Mouse (Mus musculus) limb, embryonic 15.5 days (tissue): ENCODE measurements at regions not wholly inside any gene's neighbourhood (a gene's known extent, or its start where the extent isn't known, plus 50 kb on each side); places are given as distances from the start of the nearest gene placed in this dataset.

Experiments
- ATAC-seq: fragments of 200-750 bp; cut with Nextera tagmentation; 2 replicates; pipeline ENCODE4 v1.8.0; 2017; ENCODE audit warnings: low read depth, moderate TSS enrichment; ENCODE audit not compliant: insufficient number of reproducible peaks, low FRiP score, low TSS enrichment
- H3K27ac ChIP-seq: fragments of 300-500 bp; sonication (generic); 2 replicates; pipeline ENCODE4 v1.5.1; 2015; ENCODE audit warnings: moderate library complexity, mild to moderate bottlenecking, inconsistent platforms
- H3K27me3 ChIP-seq: fragments of 300-500 bp; sonication (generic); 2 replicates; pipeline ENCODE4 v1.6.1; 2015; ENCODE audit warnings: inconsistent platforms
- H3K36me3 ChIP-seq: fragments of 300-500 bp; sonication (generic); 2 replicates; pipeline ENCODE4 v1.6.1; 2015; ENCODE audit warnings: inconsistent platforms
- H3K4me1 ChIP-seq: fragments of 300-500 bp; sonication (generic); 2 replicates; pipeline ENCODE4 v1.6.1; 2015; ENCODE audit warnings: inconsistent platforms
- H3K4me2 ChIP-seq: fragments of 300-500 bp; sonication (generic); 2 replicates; pipeline ENCODE4 v1.6.1; 2015; ENCODE audit warnings: mild to moderate bottlenecking, inconsistent platforms
- H3K4me3 ChIP-seq: fragments of 300-500 bp; sonication (generic); 2 replicates; pipeline ENCODE4 v1.5.1; 2015; ENCODE audit warnings: mild to moderate bottlenecking, inconsistent platforms
- H3K9ac ChIP-seq: fragments of 300-500 bp; sonication (generic); 2 replicates; pipeline ENCODE4 v1.6.1; 2015; ENCODE audit warnings: inconsistent platforms
- H3K9me3 ChIP-seq: fragments of 300-500 bp; sonication (generic); 2 replicates; pipeline ENCODE4 v1.6.1; 2016; ENCODE audit warnings: inconsistent platforms
- WGBS: fragments of 180-500 bp; shearing (Covaris S2); methylation state at CpG from one replicate; pipeline ENCODE4 v1.1.7; 2015; 5-methylcytosine and 5-hydroxymethylcytosine counted together

DNA sequence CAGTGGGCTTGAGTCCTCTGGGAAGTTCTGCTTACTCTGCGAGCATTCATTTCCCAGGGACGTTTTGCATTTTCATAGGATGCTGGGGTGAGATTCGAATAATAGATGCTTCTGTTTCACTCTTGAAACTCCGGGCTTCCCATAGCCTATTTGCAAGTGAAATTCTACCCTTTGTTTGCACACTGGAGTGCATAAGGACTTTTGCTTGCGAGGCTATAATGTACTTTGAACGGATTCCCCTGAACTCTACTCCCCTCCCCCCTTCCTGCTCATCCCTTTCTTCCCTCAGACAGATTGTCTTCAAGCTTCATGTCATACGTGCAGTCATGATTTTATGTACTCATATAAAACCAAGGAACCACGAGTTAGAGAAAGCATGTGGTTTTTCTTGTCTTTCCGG is 53.4 kb upstream of the Cnksr3 start:
- no peak for ATAC-seq
- no peak overlapping the region for H3K27ac ChIP-seq
- H3K9ac ChIP-seq, result no peak overlapping the region
- no peaks in the 10 kb centered on the region for H3K27me3 ChIP-seq
- H3K4me2 ChIP-seq, result no peak overlapping the region
- 54% methylated on average over 9 of the region's 9 CpGs for WGBS
- no peaks in the 10 kb centered on the region for H3K36me3 ChIP-seq
- no peaks in the 10 kb centered on the region for H3K9me3 ChIP-seq
- H3K4me1 ChIP-seq, result 0 out of 2 replicates have a peak, but pooled peaks cover 10% of the 10 kb centered on the region
- no peak overlapping the region for H3K4me3 ChIP-seq

- no peaks in the 10 kb centered on the region for H3K36me3 ChIP-seq
- WGBS, result 84% methylated on average over 4 of the region's 4 CpGs
- 0 out of 2 replicates have a peak, but pooled peaks cover 13% of the 10 kb centered on the region for H3K4me1 ChIP-seq
- ATAC-seq, result no peak
- H3K4me3 ChIP-seq, result no peak overlapping the region
- no peaks in the 10 kb centered on the region for H3K9me3 ChIP-seq
- no peak overlapping the region for H3K9ac ChIP-seq
- H3K27me3 ChIP-seq, result no peaks in the 10 kb centered on the region
- H3K4me2 ChIP-seq, result no peak overlapping the region
- no peak overlapping the region for H3K27ac ChIP-seq
Measured at GRCm38 (mm10) chr10:7264721-7265120, 52.7 kb upstream of the Cnksr3 start.
